Mouse (Mus musculus) cerebellum, adult (tissue): ENCODE data around the gene Jph2.

Experiments used
- ATAC-seq: cut with Nextera tagmentation; 2 replicates; pipeline ENCODE4 v1.9.2; 2017; ENCODE audit warnings: mild to moderate bottlenecking, moderate library complexity, mixed read lengths; ENCODE audit not compliant: insufficient number of reproducible peaks, low FRiP score, low TSS enrichment

Jph2 gene

GRCm38 (mm10) chr2:163330742-163331141 is 67.1 kb downstream of the Jph2 start:
- no peak for ATAC-seq

GRCm38 (mm10) chr2:163323163-163323562 is 74.6 kb downstream of the Jph2 start:
- ATAC-seq, result no peak

GRCm38 (mm10) chr2:163318777-163319176 is 79.0 kb downstream of the Jph2 start:
- ATAC-seq, result no peak

- no peak for ATAC-seq
Observed at GRCm38 (mm10) chr2:163317281-163317680, 80.5 kb downstream of the Jph2 start.

- no peak for ATAC-seq
Observed at GRCm38 (mm10) chr2:163310163-163310688, 87.6 kb downstream of the Jph2 start.

- no peak for ATAC-seq
Observed at GRCm38 (mm10) chr2:163309376-163309775, 88.4 kb downstream of the Jph2 start.

- peak; percentile 67 for ATAC-seq
Observed at GRCm38 (mm10) chr2:163303037-163303436, 94.8 kb downstream of the Jph2 start.

- ATAC-seq, result no peak
Observed at GRCm38 (mm10) chr2:163301641-163302040, 96.2 kb downstream of the Jph2 start.

- ATAC-seq, result no peak
Observed at GRCm38 (mm10) chr2:163300069-163301060, 97.4 kb downstream of the Jph2 start.

GRCm38 (mm10) chr2:163296999-163297630 is 100.7 kb downstream of the Jph2 start:
- ATAC-seq, result no peak

GRCm38 (mm10) chr2:163288881-163289379 is 108.9 kb downstream of the Jph2 start:
- ATAC-seq, result no peak
